Mouse (Mus musculus) intestine, embryonic 16.5 days (tissue): ENCODE measurements around the gene Atp6v1b1. TPM values are rescaled to one million over a fixed set of nuclear protein-coding genes. Genes with fewer than 3 reads are reported as not detected.

ENCODE experiments used
- ATAC-seq: fragments of 200-750 bp; cut with Nextera tagmentation; 2 replicates; pipeline ENCODE4 v1.8.0; 2017; ENCODE audit warnings: moderate TSS enrichment, moderate library complexity
- H3K27ac ChIP-seq: fragments of 300-500 bp; sonication (generic); 2 replicates; pipeline ENCODE4 v1.5.1; 2014; ENCODE audit warnings: mild to moderate bottlenecking, low read length
- H3K27me3 ChIP-seq: fragments of 300-500 bp; sonication (generic); replicated peaks from 2 replicates; pipeline ENCODE4 v1.6.1; 2014; ENCODE audit warnings: low read length, control low read depth, mixed read lengths; ENCODE audit not compliant: control insufficient read depth, insufficient read depth
- H3K36me3 ChIP-seq: fragments of 300-500 bp; sonication (generic); 2 replicates; pipeline ENCODE4 v1.6.1; 2014; ENCODE audit warnings: low read length, control low read depth; ENCODE audit not compliant: control insufficient read depth, insufficient read depth
- H3K4me1 ChIP-seq: fragments of 300-500 bp; sonication (generic); 2 replicates; pipeline ENCODE4 v1.6.1; 2014; ENCODE audit warnings: low read length, control low read depth, mixed read lengths; ENCODE audit not compliant: control insufficient read depth, insufficient read depth
- H3K4me2 ChIP-seq: fragments of 300-500 bp; sonication (generic); 2 replicates; pipeline ENCODE4 v1.6.1; 2014; ENCODE audit warnings: low read depth, low read length, control low read depth
- H3K4me3 ChIP-seq: fragments of 300-500 bp; sonication (generic); 2 replicates; pipeline ENCODE4 v1.5.1; 2014; ENCODE audit warnings: mild to moderate bottlenecking, low read length
- H3K9ac ChIP-seq: fragments of 300-500 bp; sonication (generic); 2 replicates; pipeline ENCODE4 v1.6.1; 2014; ENCODE audit warnings: low read depth, low read length
- H3K9me3 ChIP-seq: fragments of 300-500 bp; sonication (generic); 2 replicates; pipeline ENCODE4 v1.6.1; 2016; ENCODE audit warnings: low read length, control low read depth; ENCODE audit not compliant: control insufficient read depth
- WGBS: fragments of 180-500 bp; shearing (Covaris S2); extraction: QIAGEN DNeasy Blood & Tissue Kit; methylation state at CpG from one replicate; pipeline ENCODE4 v1.1.7; 2014; 5-methylcytosine and 5-hydroxymethylcytosine counted together
- polyA plus RNA-seq: library from polyadenylated mRNA; unstranded; fragments of >200 nt; fragmentation: Nextera tagmentation; extraction: Ambion mirVana; gene quantifications from 2 replicates; pipeline ENCODE4 v1.2.1, GENCODE M21; 2015

The Atp6v1b1 gene
- polyA plus RNA-seq, 1 experiment from 2014 or later: not detected

DNA sequence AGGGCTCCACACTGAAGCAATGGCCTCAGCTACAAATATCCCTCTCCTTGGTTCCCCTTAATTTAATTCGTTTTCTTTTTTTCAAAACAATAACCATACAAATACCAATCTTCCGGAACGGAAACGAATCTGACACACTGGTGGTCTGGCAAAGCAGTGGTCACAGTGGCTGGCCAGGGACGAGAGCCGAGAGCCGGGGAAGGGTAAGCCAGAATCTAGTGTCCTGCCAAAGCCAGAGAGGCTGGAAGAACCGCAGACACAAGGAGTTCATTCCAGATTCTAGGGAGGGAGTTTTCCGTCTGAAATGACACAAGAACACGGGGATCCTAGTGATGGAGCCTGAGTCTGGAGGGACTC lies 39.1 kb upstream of the Atp6v1b1 start:
- WGBS: 2% methylated on average over 10 of the region's 10 CpGs
- no peak overlapping the region for H3K4me2 ChIP-seq
- no peak overlapping the region for H3K27ac ChIP-seq
- H3K36me3 ChIP-seq: no peaks in the 10 kb centered on the region
- no peak for ATAC-seq
- no peak overlapping the region for H3K4me3 ChIP-seq
- no peak overlapping the region for H3K9ac ChIP-seq
- peaks cover 81% of the 10 kb centered on the region for H3K27me3 ChIP-seq
- H3K9me3 ChIP-seq: no peaks in the 10 kb centered on the region
- H3K4me1 ChIP-seq: no peaks in the 10 kb centered on the region

DNA sequence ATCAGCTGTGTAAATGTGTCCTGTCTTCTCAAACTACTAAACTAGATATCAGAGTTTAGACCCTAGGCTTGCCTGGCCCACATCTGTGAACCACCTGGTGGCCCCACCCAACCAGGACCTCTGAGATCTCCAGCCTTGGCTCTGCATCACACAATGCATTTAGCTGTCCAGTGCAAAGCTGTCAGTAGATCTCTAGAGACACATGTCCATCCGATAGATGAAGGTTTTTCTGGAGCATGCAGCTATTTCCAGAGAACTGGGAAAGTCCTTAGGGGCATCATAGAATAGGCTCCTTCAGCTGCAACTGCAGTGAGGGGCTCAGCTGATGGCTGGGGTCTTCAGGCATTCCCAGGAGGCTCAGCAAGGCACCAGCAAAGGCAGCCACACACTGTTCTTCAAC lies 38.5 kb upstream of the Atp6v1b1 start:
- WGBS: 13% methylated on average over 1 of the region's 1 CpGs
- Histone ChIP-seq H3K9me3 (no peaks in the 10 kb centered on the region), H3K36me3 (no peaks in the 10 kb centered on the region), H3K4me3 (no peak overlapping the region), H3K27ac (no peak overlapping the region), H3K27me3 (peaks cover 82% of the 10 kb centered on the region), H3K4me2 (no peak overlapping the region), H3K9ac (no peak overlapping the region), H3K4me1 (no peaks in the 10 kb centered on the region)
- ATAC-seq: no peak

DNA sequence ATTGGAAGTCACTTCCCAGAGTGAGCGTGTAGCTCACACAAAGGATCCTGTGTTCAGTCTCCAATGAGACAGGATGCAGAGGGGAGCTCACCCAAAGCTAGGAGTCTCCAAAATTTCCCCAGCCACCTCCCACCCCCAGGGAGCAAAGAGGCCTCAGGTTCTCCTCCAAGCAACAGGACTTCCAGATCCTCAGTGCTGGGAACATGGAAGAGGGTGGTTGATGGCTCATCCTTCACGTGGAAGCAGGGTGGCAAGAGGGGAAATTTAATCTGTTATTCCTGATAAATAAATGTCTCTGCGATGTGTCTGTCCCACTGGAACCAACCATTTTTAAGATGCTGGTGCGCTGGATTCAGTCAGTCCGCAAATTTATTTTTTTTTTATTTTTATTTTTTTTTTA lies 38.1 kb upstream of the Atp6v1b1 start:
- ATAC-seq: no peak
- Histone ChIP-seq H3K27ac (no peak overlapping the region), H3K9me3 (no peaks in the 10 kb centered on the region), H3K4me3 (no peak overlapping the region), H3K27me3 (peaks cover 83% of the 10 kb centered on the region), H3K9ac (no peak overlapping the region), H3K4me2 (no peak overlapping the region), H3K4me1 (no peaks in the 10 kb centered on the region), H3K36me3 (no peaks in the 10 kb centered on the region)
- 18% methylated on average over 5 of the region's 5 CpGs for whole genome bisulfite sequencing

DNA sequence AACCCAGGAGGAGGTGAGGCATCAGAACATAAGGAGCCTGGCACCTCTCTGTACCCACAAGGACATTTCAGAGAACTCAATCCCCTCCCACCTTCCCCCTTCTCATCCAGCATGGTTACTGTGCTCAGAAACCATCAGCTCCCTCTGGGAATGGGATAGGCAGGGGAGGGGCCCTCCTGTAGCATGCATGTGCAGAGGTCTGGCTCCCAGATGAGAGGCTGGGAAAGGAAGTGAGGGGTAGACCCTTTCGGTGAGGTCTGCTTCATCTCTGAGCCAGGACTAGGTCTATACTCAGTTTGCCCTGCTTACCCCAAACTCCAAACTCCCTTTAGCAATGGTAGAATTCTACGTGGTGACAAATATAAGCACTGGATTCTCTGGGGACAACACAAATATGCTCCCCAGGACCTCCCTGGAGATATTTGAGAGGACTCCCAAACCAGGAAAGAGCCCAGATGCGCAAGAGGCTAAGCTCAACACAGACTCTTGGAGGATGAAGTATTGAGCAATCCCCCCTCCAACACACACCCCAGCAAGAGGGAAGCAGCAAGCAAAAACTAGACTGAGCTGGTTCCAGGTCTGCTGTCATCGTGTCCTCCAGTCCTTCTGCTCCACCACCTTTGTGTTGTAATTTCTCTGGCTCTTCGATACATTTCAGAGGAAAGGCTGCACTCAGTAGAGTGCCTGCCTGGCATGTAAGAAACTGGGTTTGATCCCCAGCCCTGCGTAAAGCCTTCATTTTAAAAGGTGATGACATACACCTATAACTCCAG lies 34.9 kb upstream of the Atp6v1b1 start:
- Histone ChIP-seq H3K27me3 (peaks cover 98% of the 10 kb centered on the region), H3K4me1 (peaks cover 19% of the 10 kb centered on the region), H3K36me3 (no peaks in the 10 kb centered on the region), H3K9ac (no peak overlapping the region), H3K9me3 (no peaks in the 10 kb centered on the region), H3K4me2 (no peak overlapping the region), H3K4me3 (no peak overlapping the region), H3K27ac (no peak overlapping the region)
- WGBS: 7% methylated on average over 6 of the region's 6 CpGs
- ATAC-seq: no peak

DNA sequence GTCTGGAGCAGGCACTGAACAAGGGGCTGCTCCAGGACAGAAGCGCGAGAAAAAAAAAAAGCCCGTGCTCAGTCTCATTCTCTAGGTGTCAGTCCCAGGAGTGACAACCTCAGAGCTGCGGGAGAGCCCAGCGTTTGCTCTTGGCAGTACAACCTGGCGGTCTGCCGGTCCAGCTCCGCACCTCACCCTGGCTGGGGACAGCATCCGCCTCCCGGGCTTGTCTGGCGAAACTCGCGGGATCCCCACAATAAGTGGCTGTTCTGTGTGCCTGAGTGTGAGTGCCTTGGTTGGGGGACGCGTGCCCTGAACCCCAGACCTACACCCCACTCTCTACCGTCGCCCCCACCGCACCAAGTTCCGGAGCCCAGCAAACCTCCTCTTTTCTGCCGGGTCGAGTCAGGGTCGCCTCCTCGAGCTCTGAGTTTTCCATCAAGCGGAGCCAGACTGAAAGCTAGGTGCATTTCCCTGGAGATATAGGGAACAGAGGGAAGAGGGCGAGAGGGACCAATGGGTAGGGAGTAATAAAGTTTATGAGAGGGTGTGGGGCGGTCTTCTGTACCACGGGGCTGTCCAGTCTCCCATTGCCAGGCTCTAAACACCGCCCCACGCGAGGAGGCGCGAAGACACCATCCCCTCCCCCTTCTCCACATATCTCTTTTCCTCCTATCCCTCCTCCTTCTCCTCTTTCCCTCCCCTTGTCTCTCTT lies 32.3 kb upstream of the Atp6v1b1 start:
- peak; percentile 82 for ATAC-seq
- H3K27me3 ChIP-seq: peaks cover 99% of the 10 kb centered on the region
- no peaks in the 10 kb centered on the region for H3K36me3 ChIP-seq
- H3K4me1 ChIP-seq: peaks cover 19% of the 10 kb centered on the region
- under 1% methylated on average over 32 of the region's 32 CpGs for WGBS
- 0 out of 2 replicates have a peak overlapping the region, but pooled peaks have one; percentile 8 for H3K9ac ChIP-seq
- H3K4me3 ChIP-seq: peak overlapping the region; percentile 49
- H3K27ac ChIP-seq: no peak overlapping the region
- peak overlapping the region; percentile 78 for H3K4me2 ChIP-seq
- H3K9me3 ChIP-seq: no peaks in the 10 kb centered on the region

DNA sequence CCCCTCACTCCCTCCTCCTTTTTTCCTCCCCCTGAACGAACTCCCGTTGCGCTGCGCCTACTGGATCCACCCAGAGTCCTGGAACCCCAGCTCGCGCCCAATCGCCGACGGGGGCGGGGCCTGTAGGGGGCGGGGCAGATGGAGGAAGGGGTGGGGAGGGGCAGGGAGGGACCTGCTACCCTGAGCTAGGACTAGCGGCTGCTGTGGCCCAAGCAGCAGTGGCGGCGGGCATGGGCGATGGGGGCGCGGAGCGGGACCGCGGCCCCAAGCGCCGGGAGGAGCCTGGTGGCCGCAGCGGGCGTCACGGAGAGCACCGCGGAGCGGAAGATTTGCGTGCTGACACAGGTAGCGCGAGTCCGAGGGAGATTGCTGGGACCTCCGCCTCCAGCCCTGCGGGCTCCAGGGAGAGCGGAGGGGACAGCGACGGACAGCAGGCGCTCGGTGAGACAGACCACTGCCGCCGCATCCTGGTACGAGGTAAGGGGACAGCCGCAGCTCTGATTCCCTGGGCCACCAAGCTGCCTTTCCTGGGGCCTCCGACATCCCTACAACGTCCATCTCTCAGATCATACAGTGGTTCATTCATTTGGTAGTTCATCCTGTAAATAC lies 31.6 kb upstream of the Atp6v1b1 start, which contains the start of gene Vax2:
TSS of gene Vax2 (plus strand) at position 198 of the 609 bp plus-strand sequence.
- Histone ChIP-seq H3K27me3 (peaks cover 95% of the 10 kb centered on the region), H3K36me3 (no peaks in the 10 kb centered on the region), H3K9me3 (no peaks in the 10 kb centered on the region), H3K9ac (0 out of 2 replicates have a peak within 1 kb of the TSS, but pooled peaks have one; percentile 8), H3K4me3 (peak within 1 kb of the TSS; percentile 49), H3K4me2 (peak within 1 kb of the TSS; percentile 78), H3K4me1 (peaks cover 19% of the 10 kb centered on the region), H3K27ac (no peak within 1 kb of the TSS)
- peak; percentile 94 for ATAC-seq
- 0% methylated on average over 46 of the region's 46 CpGs for WGBS

DNA sequence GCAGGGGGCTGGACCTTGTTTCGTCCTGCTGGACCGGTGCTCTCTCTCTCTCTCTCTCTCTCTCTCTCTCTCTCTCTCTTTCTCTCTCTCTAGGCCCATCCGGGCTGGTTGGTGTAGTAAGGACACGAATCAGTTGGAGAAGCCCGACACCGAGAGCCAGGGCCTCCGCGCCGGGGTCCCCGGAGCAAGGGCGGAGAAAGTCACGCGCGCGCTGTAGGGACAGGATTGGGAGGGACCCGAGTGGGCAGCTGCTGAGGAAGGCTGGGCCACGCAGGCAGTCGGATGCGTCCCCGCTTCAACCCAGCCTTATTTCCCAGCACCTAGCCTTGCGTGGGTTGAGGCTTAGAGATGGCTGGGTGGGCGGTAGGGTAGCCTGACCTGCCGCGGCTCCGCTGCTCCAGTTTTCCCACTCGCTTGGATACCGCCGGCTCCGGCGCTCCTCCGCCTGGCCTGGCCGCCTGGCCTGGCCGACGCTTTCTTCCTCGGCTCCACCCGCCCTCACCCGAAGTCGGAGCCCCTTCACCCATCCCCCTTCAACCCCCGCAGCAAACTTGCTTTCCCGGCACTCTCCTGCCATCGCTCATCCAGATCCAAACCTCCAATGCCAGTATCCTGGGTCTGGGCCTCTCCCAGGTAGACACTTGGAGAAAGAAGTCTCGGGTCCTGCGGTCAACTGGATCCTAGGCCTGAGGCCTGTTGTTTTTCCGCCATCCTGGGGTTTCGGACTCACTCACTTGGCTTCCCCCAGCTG lies 30.9 kb upstream of the Atp6v1b1 start:
- H3K9me3 ChIP-seq: no peaks in the 10 kb centered on the region
- peak overlapping the region; percentile 49 for H3K4me3 ChIP-seq
- H3K27ac ChIP-seq: no peak overlapping the region
- no peaks in the 10 kb centered on the region for H3K36me3 ChIP-seq
- no peak overlapping the region for H3K9ac ChIP-seq
- 3% methylated on average over 45 of the region's 45 CpGs for WGBS
- ATAC-seq: no peak
- peaks cover 92% of the 10 kb centered on the region for H3K27me3 ChIP-seq
- peak overlapping the region; percentile 78 for H3K4me2 ChIP-seq
- H3K4me1 ChIP-seq: peaks cover 19% of the 10 kb centered on the region

DNA sequence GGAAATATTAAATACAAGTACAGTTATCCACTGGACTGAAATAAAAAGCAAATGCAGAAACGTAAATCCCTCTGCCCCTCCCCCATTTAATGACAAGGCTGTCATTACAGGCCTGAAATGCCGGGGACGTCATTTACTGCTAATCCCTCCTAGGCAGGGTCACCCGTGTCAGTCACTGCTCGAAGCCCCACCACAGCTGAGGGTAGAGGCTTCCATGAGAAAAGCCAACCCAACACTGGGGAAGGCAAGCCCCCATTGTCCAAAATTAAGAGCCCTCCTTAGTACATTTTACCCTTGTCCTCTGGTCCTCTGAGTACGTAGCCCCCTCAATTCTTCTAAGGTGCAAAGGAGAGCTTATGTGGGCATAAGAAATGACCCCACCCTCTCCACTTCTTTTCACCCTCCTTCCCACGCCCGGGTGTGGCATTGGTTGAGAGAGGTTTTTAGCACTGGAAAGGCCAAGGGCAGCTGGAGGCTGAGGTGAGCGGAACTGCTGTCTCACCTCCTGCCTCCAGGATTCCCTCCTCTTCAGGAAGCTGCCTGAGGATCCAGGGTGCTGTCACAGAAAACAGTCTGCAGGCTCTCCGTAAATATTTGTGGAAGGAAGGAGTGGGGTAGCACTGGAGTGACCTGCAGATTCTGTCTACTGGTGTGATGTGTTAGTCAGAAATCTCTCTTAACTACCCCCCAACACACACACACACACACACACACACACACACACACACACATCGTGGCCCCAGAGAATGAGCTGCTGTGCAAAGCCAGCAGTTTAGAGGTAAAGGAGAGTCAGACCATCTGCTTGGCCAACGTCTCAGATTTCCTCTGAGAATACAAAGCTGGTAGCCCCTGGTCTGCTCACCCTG lies 29.3 kb upstream of the Atp6v1b1 start:
- Histone ChIP-seq H3K9me3 (no peaks in the 10 kb centered on the region), H3K4me1 (peaks cover 19% of the 10 kb centered on the region), H3K4me3 (no peak overlapping the region), H3K4me2 (no peak overlapping the region), H3K9ac (no peak overlapping the region), H3K27me3 (peaks cover 91% of the 10 kb centered on the region), H3K27ac (no peak overlapping the region), H3K36me3 (no peaks in the 10 kb centered on the region)
- 4% methylated on average over 12 of the region's 12 CpGs for WGBS
- ATAC-seq: no peak
